Mouse (Mus musculus) fat pad, adult 2 months (tissue): ENCODE results near the gene Serinc2.

ENCODE experiments used
- DNase-seq: peaks from one replicate; pipeline ENCODE4 v3.0.0-alpha.2; 2011; ENCODE audit warnings: low read depth, low spot score; ENCODE audit errors: extremely low read depth

Gene Serinc2

DNA sequence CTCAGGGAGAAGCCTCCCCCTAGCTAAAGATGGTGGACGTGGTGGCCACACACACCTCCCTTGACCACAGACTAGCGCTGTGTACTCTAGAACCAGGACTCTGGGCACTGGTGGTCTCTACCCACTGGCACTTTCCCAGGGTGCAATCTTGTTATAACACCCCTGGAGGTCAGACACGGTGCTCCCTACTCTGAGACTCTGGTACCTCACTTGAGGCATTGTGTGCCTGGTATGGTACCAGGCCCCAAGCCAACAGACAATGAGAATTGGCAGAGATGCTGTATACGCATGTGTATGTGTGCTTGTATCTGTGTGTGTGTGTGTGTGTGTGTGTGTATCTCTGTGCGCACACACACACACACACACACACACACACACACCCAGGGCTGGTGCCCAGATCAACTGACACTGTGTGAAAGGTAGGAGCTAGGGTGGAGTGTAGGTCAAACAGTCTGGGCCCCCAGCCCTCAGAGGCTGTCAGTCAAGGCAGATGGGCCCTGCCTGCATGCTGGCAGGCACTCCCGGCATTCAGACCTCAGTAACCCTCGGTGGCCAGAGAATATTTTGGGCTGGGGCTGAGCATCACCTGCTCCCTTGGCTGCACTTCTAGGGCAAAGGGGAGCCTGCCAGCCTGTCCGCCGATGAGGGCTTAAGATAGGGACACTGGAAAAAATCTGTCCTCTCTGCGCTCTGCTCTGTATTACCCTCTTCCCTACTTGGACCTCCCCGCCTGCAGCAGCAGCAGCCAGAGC is 20.0 kb upstream of the Serinc2 start:
- DNase-seq = no peak

GRCm38 (mm10) chr4:130297123-130297529 is 18.1 kb upstream of the Serinc2 start:
- DNase-seq = no peak

DNA sequence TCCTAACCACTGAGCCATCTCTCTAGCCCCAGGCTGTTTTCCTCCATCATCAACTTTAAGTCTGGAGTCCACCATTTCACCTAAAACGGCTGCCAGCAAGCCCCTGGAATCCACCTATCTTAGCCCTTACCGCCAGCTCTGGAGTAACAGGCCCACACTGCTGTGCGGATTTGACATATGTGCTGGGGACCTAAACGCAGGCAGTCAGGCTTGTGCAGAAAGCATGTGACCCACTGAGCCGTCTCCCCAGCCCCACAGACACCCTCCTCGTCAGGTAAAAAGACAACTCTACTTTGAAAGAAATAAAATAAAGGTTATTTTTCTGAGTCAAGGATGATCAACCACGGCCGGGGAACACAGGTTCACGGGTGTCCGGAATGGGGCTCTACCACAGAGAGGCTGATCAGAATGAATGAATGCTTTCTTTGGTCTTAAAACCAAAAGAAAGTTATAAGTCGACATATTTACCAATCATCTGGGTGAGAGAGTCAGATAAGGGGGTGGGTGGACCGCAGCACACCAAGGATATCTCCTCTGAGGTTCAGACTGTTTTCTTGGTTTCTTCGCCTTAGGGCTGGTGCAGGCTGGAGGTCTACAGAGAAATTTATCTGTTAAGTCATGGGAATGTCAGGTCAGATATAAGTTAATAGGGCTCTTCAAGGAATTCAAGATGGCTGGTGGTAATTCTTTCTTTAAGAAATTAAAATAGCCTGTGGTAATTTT is 17.4 kb upstream of the Serinc2 start:
- DNase-seq = no peak

DNA sequence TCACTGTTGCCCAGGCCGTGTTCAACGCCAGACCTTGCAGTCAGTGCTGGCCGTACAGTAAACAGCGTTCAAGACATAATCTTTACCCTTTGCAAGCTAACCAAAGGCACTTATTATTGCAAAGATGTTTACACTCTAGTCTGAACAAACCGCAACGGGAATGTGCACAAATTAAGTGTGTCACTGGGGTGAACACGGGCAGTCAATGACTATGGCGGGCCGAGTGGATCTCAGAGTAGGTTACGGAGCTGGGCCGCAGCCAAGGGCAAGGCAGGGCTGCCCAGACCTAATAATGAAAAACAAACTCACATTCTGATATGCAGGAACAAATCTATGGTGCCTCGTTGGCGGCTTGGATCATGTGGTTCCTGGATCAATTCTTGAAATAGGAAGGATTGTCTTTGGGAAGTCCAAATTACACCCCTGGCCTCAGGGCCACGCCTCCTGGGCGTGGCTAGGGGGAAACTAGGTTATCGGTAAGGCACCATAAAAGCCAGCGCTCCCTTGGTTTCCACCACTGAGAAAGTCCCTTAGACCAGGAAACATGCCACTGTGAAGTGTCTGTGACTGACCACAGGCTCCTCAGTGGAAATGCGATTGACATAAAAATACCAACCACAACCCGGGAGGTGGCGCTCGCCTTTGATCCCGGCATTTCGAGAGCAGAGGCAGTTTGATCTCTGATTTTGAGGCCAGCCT is 16.2 kb upstream of the Serinc2 start:
- no peak for DNase-seq

GRCm38 (mm10) chr4:130294513-130294912 is 15.5 kb upstream of the Serinc2 start:
- DNase-seq = no peak

GRCm38 (mm10) chr4:130292271-130292670 is 13.3 kb upstream of the Serinc2 start:
- no peak for DNase-seq

GRCm38 (mm10) chr4:130289824-130290223 is 10.8 kb upstream of the Serinc2 start:
- DNase-seq = no peak

- no peak for DNase-seq
Observed at GRCm38 (mm10) chr4:130286531-130286930, 7.5 kb upstream of the Serinc2 start.

DNA sequence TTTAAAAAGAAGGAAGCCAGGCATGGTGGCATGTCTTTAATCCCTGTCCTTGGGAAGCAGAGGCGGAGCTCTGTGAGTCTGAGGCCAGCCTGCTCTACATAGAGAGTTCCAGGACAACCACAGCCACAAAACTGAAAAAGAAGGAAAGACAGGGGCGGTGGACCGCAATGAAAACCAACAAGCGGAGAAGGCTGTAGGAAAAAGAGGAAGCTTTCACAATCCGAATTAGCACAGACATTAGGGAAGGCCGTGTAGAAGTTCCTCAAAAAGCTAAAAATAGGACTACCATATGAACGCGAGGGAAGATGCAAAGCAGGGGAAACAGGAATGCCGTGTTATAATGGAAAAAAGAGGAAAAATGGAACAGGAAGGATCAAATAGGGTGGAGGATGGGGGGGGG is 4.8 kb upstream of the Serinc2 start:
- DNase-seq = no peak

DNA sequence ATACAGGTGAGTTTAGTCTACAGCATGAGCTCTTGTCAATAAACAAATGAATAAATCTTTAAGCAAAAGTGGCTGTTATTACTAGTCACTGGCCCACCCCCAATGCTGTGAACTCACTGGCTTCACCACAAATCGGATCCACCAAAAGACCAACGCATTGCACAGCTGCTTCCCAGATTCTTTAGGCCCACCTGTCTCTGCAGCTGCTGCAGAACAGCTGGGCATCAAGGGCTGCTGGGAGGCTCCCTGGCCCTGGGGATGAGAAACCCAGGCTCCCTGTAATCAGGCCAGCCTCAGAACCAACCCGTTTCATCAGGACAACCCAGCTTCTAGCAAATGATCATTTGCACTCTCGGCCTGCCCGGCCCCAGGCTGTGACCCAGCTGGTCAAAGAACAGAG is 3.9 kb upstream of the Serinc2 start:
- no peak for DNase-seq

- DNase-seq = peak; percentile 34
Observed at GRCm38 (mm10) chr4:130276573-130277176, 2.3 kb downstream of the Serinc2 start.

DNA sequence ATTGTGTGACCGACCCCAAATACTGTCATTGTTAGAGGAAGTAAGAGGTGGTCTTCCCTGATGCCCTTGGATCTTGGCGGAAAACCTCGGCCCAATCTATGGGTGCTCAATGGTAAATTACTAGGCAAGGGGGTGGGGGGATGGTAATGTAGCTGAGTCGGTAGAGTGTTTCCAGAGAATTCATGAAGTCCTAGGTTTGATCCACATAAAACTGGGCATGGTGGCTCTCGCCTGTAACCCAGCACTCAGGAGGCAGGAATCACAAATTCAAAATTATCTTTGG is 3.2 kb downstream of the Serinc2 start:
- DNase-seq = no peak

DNA sequence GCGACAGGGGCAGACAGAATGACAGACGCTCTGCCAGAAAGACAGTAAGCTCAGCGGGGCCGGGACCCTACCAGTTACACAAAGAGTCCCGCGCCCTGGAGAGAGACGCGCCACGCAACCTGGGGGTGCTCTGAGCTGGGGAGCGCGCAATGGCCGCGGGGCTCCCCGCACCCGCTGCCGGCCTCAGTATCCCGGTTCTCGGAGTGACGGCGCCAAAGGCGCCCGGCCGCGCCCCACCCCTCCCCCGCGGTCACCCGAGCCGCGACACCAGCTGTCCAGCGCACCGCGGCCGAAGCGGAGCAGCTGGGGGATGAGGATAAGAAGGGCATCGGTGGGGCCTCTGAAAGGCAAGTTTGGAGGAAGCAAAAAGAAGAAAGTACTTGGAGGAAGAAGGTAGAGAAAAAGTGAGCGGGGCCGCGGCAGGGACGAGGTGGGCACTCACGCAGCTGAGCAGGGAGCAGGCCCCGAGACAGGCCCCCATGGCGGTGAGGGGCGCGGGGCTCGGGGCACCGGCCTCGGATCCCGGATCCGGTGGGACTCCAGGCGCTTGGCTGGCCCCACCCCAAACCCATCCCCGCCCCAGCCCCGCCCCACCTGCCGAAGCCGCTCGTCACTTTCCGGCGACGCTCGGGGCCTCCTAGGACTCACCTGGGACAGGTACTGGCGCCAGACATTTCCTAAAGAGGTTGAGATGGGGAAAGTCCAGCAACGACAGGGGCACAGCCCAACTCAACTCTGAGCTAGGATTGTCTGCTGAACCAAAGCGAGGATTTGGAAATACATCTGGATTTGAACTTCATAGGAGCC is 3.8 kb downstream of the Serinc2 start:
- DNase-seq = peak; percentile 8

DNA sequence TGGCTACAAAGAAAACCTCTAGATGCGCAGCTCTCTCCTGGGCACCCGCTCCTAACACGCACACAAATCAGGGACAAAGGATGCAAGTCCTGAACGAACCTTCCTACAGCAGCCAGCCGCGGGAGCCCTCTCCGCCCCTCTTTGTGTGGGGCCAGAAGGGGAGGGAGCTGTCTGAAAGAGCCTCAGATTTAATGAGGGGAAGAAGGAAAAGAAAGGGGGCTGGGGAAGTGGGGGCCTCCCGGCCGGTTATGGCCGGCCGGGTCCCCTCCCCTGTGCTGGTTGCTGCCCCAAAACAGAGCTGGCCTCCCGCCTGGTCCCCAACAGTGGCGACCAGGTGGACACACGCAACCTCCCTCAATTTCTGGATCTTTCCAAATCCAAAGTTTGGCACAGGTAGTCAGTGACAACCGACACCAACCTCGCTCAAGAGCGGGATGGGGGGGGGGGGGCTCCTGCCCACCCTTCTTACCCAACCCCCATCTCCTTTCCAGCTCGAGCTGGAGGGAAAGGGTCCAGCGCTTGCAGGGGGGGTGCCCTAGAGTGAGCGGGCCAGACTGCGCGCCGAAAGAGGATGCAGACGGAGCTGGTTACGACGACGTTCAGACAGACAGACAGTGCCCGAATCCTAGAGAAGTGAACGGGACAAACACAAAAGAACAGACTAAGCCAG is 4.5 kb downstream of the Serinc2 start:
- DNase-seq = no peak

DNA sequence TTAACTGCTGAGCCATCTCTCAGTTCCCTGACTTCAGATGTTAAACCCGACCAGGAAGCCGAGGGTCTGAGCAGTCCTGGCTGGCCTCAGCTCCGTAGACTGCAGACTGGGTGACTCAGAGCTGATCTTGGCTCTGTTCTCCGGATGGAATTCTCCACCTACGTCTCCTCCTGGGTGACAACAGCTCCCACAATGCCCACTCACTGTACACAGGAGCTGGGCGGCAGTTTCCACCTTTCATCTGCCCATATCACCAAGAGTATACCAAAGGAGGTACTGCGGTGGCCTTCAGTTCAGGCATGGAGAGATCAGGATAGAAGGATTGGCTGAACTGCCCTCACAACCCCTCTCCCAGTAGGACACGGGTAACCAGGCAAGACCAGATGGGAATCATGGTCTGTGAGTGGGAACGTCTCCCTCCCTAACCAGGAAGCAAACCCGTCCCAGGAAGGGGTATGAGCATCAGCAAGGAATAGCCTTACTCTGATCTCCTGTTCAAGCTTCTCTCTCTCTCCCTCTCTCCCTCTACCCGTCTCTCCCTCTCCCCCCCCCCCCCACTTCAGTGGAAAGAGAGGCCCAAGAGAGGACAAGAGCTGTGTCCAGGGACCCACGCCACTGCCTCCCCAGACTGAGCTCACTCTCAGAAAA is 5.2 kb downstream of the Serinc2 start:
- peak; percentile 50 for DNase-seq

GRCm38 (mm10) chr4:130270611-130271347 is 8.2 kb downstream of the Serinc2 start:
- no peak for DNase-seq

DNA sequence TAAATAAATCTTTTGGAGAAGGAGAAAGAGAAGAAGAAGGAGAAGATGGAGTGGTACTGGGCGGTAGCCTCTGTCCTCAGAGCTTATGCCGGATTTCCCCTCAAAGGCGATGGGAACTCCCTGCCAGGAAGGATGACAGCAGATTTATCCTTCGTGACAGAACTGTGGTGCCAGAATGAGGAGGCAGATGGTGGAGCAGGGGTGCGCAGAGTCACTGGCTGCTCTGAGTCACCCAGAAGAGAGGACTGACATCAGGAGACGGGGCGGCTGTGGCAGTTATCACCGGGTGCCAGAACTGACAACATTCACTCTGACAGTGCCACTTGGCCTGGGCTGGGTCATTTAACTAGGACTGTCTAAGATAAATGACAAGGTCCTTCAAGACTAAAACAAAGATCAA is 8.9 kb downstream of the Serinc2 start:
- no peak for DNase-seq

DNA sequence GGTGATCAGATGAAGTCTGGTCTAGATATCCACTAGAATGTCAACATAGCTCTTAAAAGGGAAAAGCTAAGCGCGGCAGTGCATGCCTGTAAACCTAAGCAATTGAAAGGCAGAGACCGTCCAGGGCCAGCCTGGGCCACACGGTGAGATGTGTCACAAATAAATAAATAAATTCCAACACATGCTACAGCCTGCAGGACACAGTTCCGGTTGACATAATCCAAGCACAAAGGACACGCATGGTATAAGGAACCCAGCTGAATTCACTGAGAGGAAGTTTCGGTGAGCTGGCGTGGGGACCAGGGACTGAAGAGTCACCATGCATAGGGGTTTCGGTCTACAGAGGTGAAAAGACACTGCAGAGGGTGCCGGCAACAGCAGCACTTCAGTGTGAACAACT is 10.3 kb downstream of the Serinc2 start:
- DNase-seq = no peak

DNA sequence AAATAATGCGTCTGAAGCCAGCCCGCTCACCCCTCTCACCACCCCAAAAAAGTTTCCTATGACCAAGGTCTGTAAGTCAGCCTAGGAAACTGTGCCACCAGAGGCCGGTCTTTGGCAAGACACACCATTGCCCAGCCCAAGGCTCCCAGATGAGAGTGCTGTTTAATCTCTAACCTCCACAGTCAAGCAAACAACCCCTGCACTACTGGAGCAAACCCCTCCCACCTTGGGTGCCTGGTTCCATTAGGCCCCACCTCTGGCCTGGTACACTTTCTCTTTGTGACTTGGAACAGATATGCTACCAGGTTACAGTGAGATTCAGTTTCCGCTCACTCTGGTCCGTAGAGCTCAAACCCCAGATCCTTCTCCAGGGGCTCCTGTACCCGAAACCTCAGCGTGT is 11.9 kb downstream of the Serinc2 start:
- no peak for DNase-seq
